Mouse (Mus musculus): ENCODE measurements around the gene B230307C23Rik. TPM values are rescaled to one million over a fixed set of nuclear protein-coding genes. Genes with fewer than 3 reads are reported as not detected.

B230307C23Rik gene
- total RNA-seq, 1 experiment, result 42.0 TPM

DNA sequence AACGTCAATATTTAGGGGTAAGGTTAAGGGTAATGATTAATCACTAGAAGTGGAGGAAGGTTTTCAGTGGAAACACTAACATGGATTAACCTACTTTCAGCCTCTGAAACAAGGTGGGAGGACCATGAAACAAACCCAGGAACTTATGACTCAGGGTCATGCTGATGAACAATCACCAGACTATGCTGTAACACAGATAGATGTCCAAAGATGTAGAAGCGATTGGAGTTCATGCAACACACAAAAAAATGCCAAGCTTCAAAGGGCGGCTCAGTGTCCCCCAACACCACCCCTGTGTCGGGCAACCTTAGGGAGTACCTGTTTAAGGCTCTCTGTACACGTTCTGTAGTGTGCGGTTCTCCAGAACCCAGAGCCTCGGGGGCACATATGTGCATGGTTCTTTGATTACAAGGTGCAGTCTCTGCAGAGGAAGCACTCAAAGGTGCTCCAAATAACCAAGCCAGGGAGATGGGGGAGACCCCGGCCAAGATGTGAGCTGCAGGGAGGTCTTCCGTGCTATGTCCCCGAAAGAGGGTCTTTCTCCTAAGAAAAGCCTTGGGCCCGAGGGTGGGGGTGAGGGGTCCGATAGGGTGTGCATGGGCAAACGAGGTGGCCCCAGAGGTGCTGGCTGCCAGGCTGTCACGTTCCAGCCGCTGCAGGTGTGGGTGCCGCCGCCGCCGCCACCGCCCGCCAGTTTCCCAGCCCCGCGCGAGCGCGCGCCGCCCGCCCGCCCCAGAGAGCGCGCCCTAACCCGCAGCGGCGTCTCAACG lies 35.5 kb upstream of the B230307C23Rik start:
- Histone ChIP-seq H3K9me3 (ENCODE audit: control insufficient read depth, insufficient read depth, low read depth, low read length) (no peaks in the 10 kb centered on the region), H3K4me3 (ENCODE audit: insufficient read depth in 1 of 2, low read depth in 1 of 2, low read length in 2 of 2, poor library complexity in 1 of 2, severe bottlenecking in 1 of 2) (peak overlapping the region; percentile 79 to 82), H3K9ac (ENCODE audit: insufficient read depth, low read depth, low read length, poor library complexity, severe bottlenecking) (peak overlapping the region; percentile 86), H3K27ac (ENCODE audit: insufficient read depth, low read depth, low read length, poor library complexity, severe bottlenecking) (peak overlapping the region; percentile 96), H3K36me3 (ENCODE audit: control insufficient read depth, insufficient read depth, low read length, poor library complexity, severe bottlenecking) (peaks cover 2% of the 10 kb centered on the region; the same call in 1 of the 2 replicates), H3K4me1 (ENCODE audit: control insufficient read depth in 2 of 2, insufficient read depth in 2 of 2, low read length in 2 of 2, poor library complexity in 1 of 2) (peaks cover 0 to 2% of the 10 kb centered on the region in 2 experiments; a peak in 1 of 4 replicates)
- in situ Hi-C loops (cut with MboI; ENCODE audit: low sequenced_read_pairs in 2 of 2, unreplicated experiment in 2 of 2), result no loop called here
- no peak for DNase-seq (ENCODE audit: low read depth, low spot score)
- TF ChIP-seq ZC3H11A (IDR thresholded peaks at IDR 0.05; ENCODE audit: borderline replicate concordance, low read depth, low read length), result no peak
- no peak for TF ChIP-seq MAFK (IDR thresholded peaks at IDR 0.05; ENCODE audit: insufficient read depth, low read depth, low read length)
- TF ChIP-seq ZNF384 (IDR thresholded peaks at IDR 0.05; ENCODE audit: low read depth, low read length), result no peak
- TF ChIP-seq CHD2 (IDR thresholded peaks at IDR 0.05; ENCODE audit: low read depth, low read length), result no peak
- TF ChIP-seq HCFC1 (IDR thresholded peaks at IDR 0.05; ENCODE audit: borderline replicate concordance, insufficient read depth, low read length), result no peak

DNA sequence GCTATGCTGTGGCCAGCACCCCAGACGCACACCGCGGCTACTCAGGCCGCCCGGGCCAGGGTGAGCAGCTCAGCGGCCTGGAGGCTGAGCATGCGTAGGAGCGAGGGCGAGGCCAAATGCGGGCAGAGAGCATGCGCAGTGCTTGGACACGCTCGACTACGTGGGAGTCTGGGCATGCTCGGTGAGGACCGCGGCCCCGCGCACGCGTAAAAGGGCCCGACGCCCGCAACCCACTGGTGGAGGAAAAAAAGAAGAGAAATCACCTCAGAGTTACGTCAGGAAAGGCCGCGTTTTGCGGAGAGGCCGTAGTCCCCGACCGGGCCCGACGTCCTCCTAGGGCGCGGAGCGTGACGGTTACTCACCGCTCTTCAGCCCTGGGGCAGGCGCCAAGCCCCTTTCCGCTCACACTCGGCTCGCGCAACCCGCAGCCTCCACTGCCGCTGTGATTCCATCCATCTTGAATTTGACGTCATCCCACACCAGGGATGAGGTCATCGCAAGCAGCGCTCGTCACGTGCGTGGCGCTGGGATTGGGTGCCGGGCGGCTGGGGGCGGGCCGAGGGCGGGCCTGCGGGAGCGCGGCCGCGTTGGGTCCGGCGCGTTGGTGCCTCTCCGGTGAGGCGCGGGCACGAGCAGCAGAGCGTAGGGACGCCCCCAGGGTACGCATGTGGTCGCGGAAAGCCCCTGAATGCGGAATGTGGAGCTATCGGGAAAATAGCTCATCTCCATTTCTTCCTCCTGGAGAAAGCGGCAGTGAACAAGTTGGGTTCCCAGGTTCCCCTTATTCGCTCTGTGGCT lies 34.8 kb upstream of the B230307C23Rik start, which contains the start of the genes C2cd2 and Zbtb21:
Gene C2cd2 (minus strand): TSS at position 448 of the 798 bp plus-strand sequence.
Gene Zbtb21 (minus strand): TSS at position 472 of the 798 bp plus-strand sequence.
- H3K4me3 ChIP-seq (ENCODE audit: insufficient read depth in 1 of 2, low read depth in 1 of 2, low read length in 2 of 2, poor library complexity in 1 of 2, severe bottlenecking in 1 of 2), result peak within 1 kb of the TSS; percentile 79 to 82
- in situ Hi-C loops (cut with MboI; ENCODE audit: low sequenced_read_pairs in 2 of 2, unreplicated experiment in 2 of 2), result no loop called here
- TF ChIP-seq HCFC1 (IDR thresholded peaks at IDR 0.05; ENCODE audit: borderline replicate concordance, insufficient read depth, low read length), result peak; percentile 66; the same call in 1 of the 2 replicates
- no peak; the same call in 1 of the 2 replicates for TF ChIP-seq ZNF384 (IDR thresholded peaks at IDR 0.05; ENCODE audit: low read depth, low read length)
- peaks cover 0 to 2% of the 10 kb centered on the region in 2 experiments; a peak in 1 of 4 replicates for H3K4me1 ChIP-seq (ENCODE audit: control insufficient read depth in 2 of 2, insufficient read depth in 2 of 2, low read length in 2 of 2, poor library complexity in 1 of 2)
- H3K9me3 ChIP-seq (ENCODE audit: control insufficient read depth, insufficient read depth, low read depth, low read length), result no peaks in the 10 kb centered on the region
- peak within 1 kb of the TSS; percentile 96 for H3K27ac ChIP-seq (ENCODE audit: insufficient read depth, low read depth, low read length, poor library complexity, severe bottlenecking)
- DNase-seq (ENCODE audit: low read depth, low spot score), result peak; percentile 90
- H3K9ac ChIP-seq (ENCODE audit: insufficient read depth, low read depth, low read length, poor library complexity, severe bottlenecking), result peak within 1 kb of the TSS; percentile 86
- H3K36me3 ChIP-seq (ENCODE audit: control insufficient read depth, insufficient read depth, low read length, poor library complexity, severe bottlenecking), result no peaks in the 10 kb centered on the region

DNA sequence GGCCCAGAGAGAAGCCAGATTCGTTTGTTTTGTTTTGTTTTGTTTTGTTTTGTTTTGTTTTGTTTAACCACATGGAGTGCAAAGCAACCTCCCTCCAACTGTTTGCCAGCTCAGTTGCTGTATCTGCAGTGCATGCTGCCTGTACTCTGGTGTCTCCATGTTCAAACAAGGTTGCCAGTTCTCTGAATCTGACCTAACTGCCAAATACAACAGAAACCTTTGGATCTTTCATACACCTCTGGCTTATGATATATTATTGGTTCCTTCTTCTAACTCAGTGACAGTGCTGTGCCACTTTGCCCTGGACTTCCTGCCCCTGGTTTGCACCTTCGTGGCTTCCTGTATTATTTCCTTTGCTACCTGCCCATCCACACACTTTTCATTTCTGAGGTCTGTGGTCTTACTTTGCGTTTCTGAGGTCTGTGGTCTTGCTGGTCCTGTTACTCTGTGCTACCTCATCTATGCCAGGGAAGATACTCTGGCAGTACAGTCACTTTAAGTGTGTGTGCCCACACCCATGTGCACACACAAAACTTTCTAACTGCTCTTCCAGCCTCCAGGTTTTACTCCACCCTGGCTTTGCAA lies 33.1 kb upstream of the B230307C23Rik start:
- TF ChIP-seq MAFK (IDR thresholded peaks at IDR 0.05; ENCODE audit: insufficient read depth, low read depth, low read length), result no peak
- no peak for TF ChIP-seq ZNF384 (IDR thresholded peaks at IDR 0.05; ENCODE audit: low read depth, low read length)
- no peak for TF ChIP-seq ZC3H11A (IDR thresholded peaks at IDR 0.05; ENCODE audit: borderline replicate concordance, low read depth, low read length)
- no peak for TF ChIP-seq HCFC1 (IDR thresholded peaks at IDR 0.05; ENCODE audit: borderline replicate concordance, insufficient read depth, low read length)
- TF ChIP-seq CHD2 (IDR thresholded peaks at IDR 0.05; ENCODE audit: low read depth, low read length), result no peak
- no peak overlapping the region for H3K27ac ChIP-seq (ENCODE audit: insufficient read depth, low read depth, low read length, poor library complexity, severe bottlenecking)
- H3K4me3 ChIP-seq (ENCODE audit: insufficient read depth in 1 of 2, low read depth in 1 of 2, low read length in 2 of 2, poor library complexity in 1 of 2, severe bottlenecking in 1 of 2), result no peak overlapping the region
- H3K36me3 ChIP-seq (ENCODE audit: control insufficient read depth, insufficient read depth, low read length, poor library complexity, severe bottlenecking), result no peaks in the 10 kb centered on the region
- H3K9ac ChIP-seq (ENCODE audit: insufficient read depth, low read depth, low read length, poor library complexity, severe bottlenecking), result no peak overlapping the region
- no peak for DNase-seq (ENCODE audit: low read depth, low spot score)
- H3K9me3 ChIP-seq (ENCODE audit: control insufficient read depth, insufficient read depth, low read depth, low read length), result no peaks in the 10 kb centered on the region
- in situ Hi-C loops (cut with MboI; ENCODE audit: low sequenced_read_pairs in 2 of 2, unreplicated experiment in 2 of 2), result no loop called here
- peaks cover 0 to 2% of the 10 kb centered on the region in 2 experiments; a peak in 1 of 4 replicates for H3K4me1 ChIP-seq (ENCODE audit: control insufficient read depth in 2 of 2, insufficient read depth in 2 of 2, low read length in 2 of 2, poor library complexity in 1 of 2)

DNA sequence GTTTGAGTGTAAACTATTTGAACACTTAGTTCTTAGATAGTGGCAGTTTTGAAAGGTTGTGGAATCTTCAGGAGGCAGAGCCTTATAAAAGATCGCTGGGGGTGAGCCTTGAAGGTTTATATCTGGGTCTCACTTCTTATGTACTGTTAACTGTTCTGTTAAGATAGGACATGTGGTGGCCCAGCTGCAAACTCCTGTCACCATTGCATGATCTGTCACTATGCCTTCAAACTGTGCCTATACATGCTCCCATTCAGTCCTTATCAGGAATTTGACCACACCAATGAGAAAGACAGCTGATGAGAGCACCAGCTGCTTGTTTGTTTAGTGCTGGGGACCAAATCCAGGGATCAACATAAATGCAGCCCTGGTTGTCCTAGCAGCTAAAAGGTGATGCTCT lies 19.8 kb upstream of the B230307C23Rik start:
- no peak for DNase-seq (ENCODE audit: low read depth, low spot score)
- H3K4me3 ChIP-seq (ENCODE audit: insufficient read depth in 1 of 2, low read depth in 1 of 2, low read length in 2 of 2, poor library complexity in 1 of 2, severe bottlenecking in 1 of 2), result no peak overlapping the region
- H3K36me3 ChIP-seq (ENCODE audit: control insufficient read depth, insufficient read depth, low read length, poor library complexity, severe bottlenecking), result no peaks in the 10 kb centered on the region
- no peak overlapping the region for H3K27ac ChIP-seq (ENCODE audit: insufficient read depth, low read depth, low read length, poor library complexity, severe bottlenecking)
- no peaks in the 10 kb centered on the region for H3K9me3 ChIP-seq (ENCODE audit: control insufficient read depth, insufficient read depth, low read depth, low read length)
- no peaks in the 10 kb centered on the region for H3K4me1 ChIP-seq (ENCODE audit: control insufficient read depth in 2 of 2, insufficient read depth in 2 of 2, low read length in 2 of 2, poor library complexity in 1 of 2)
- H3K9ac ChIP-seq (ENCODE audit: insufficient read depth, low read depth, low read length, poor library complexity, severe bottlenecking), result no peak overlapping the region
- in situ Hi-C loops (cut with MboI; ENCODE audit: low sequenced_read_pairs in 2 of 2, unreplicated experiment in 2 of 2), result no loop called here
- TF ChIP-seq HCFC1 (IDR thresholded peaks at IDR 0.05; ENCODE audit: borderline replicate concordance, insufficient read depth, low read length) (no peak), CHD2 (IDR thresholded peaks at IDR 0.05; ENCODE audit: low read depth, low read length) (no peak), ZC3H11A (IDR thresholded peaks at IDR 0.05; ENCODE audit: borderline replicate concordance, low read depth, low read length) (no peak), ZNF384 (IDR thresholded peaks at IDR 0.05; ENCODE audit: low read depth, low read length) (no peak), MAFK (IDR thresholded peaks at IDR 0.05; ENCODE audit: insufficient read depth, low read depth, low read length) (no peak)
